Mouse (Mus musculus): ENCODE measurements at regions not wholly inside any gene's neighbourhood (a gene's known extent, or its start where the extent isn't known, plus 50 kb on each side); places are given as distances from the start of the nearest gene placed in this dataset.
A peak's percentile ranks its signal among the peaks of the same experiment; 100 is the strongest.

GRCm38 (mm10) chr5:4625206-4625605 is 132.6 kb downstream of the Fzd1 start:
- Histone ChIP-seq H3K27me3 (ENCODE audit: control insufficient read depth, insufficient read depth, low read length) (no peaks in the 10 kb centered on the region), H3K4me2 (replicated peaks; ENCODE audit: low read depth, low read length) (no peak overlapping the region), H3K4me1 (ENCODE audit: control insufficient read depth, insufficient read depth, low read length) (peaks cover 24% of the 10 kb centered on the region), H3K4me3 (ENCODE audit: low read depth, low read length) (no peak overlapping the region), H3K9me3 (ENCODE audit: control insufficient read depth, low read depth, low read length) (no peaks in the 10 kb centered on the region), H3K9ac (replicated peaks; ENCODE audit: low read depth, low read length) (no peak overlapping the region), H3K36me3 (ENCODE audit: control insufficient read depth, insufficient read depth, low read length) (no peaks in the 10 kb centered on the region), H3K27ac (ENCODE audit: low read length) (no peak overlapping the region)
- WGBS: 84% methylated on average over 6 of the region's 6 CpGs
- ATAC-seq (ENCODE audit: insufficient number of reproducible peaks, insufficient read depth, low FRiP score, low read depth): no peak

GRCm38 (mm10) chr5:4623625-4624024 is 134.2 kb downstream of the Fzd1 start:
- Histone ChIP-seq H3K27me3 (ENCODE audit: control insufficient read depth, insufficient read depth, low read length) (no peaks in the 10 kb centered on the region), H3K4me3 (ENCODE audit: low read depth, low read length) (no peak overlapping the region), H3K9me3 (ENCODE audit: control insufficient read depth, low read depth, low read length) (no peaks in the 10 kb centered on the region), H3K36me3 (ENCODE audit: control insufficient read depth, insufficient read depth, low read length) (no peaks in the 10 kb centered on the region), H3K9ac (replicated peaks; ENCODE audit: low read depth, low read length) (no peak overlapping the region), H3K27ac (ENCODE audit: low read length) (no peak overlapping the region), H3K4me1 (ENCODE audit: control insufficient read depth, insufficient read depth, low read length) (peaks cover 24% of the 10 kb centered on the region), H3K4me2 (replicated peaks; ENCODE audit: low read depth, low read length) (no peak overlapping the region)
- 36% methylated on average over 4 of the region's 4 CpGs for WGBS
- ATAC-seq (ENCODE audit: insufficient number of reproducible peaks, insufficient read depth, low FRiP score, low read depth): no peak; the same call in 1 of the 2 replicates

- ATAC-seq (ENCODE audit: insufficient number of reproducible peaks, insufficient read depth, low FRiP score, low read depth): 0 out of 2 replicates have a peak, but pooled peaks have one; percentile 23
- peak overlapping the region; percentile 48; the same call in 1 of the 2 replicates for H3K27ac ChIP-seq (ENCODE audit: low read length)
- H3K27me3 ChIP-seq (ENCODE audit: control insufficient read depth, insufficient read depth, low read length): no peaks in the 10 kb centered on the region
- H3K4me2 ChIP-seq (replicated peaks; ENCODE audit: low read depth, low read length): no peak overlapping the region
- 41% methylated on average over 4 of the region's 4 CpGs for WGBS
- H3K36me3 ChIP-seq (ENCODE audit: control insufficient read depth, insufficient read depth, low read length): no peaks in the 10 kb centered on the region
- H3K4me1 ChIP-seq (ENCODE audit: control insufficient read depth, insufficient read depth, low read length): peaks cover 24% of the 10 kb centered on the region
- no peak overlapping the region for H3K4me3 ChIP-seq (ENCODE audit: low read depth, low read length)
- H3K9ac ChIP-seq (replicated peaks; ENCODE audit: low read depth, low read length): no peak overlapping the region
- no peaks in the 10 kb centered on the region for H3K9me3 ChIP-seq (ENCODE audit: control insufficient read depth, low read depth, low read length)
Observed at GRCm38 (mm10) chr5:4620513-4621210, 137.2 kb downstream of the Fzd1 start.

GRCm38 (mm10) chr5:4615233-4615632 is 142.6 kb downstream of the Fzd1 start:
- no peaks in the 10 kb centered on the region for H3K36me3 ChIP-seq (ENCODE audit: control insufficient read depth, insufficient read depth, low read length)
- no peaks in the 10 kb centered on the region for H3K4me1 ChIP-seq (ENCODE audit: control insufficient read depth, insufficient read depth, low read length)
- no peaks in the 10 kb centered on the region for H3K9me3 ChIP-seq (ENCODE audit: control insufficient read depth, low read depth, low read length)
- no peak overlapping the region for H3K9ac ChIP-seq (replicated peaks; ENCODE audit: low read depth, low read length)
- no peaks in the 10 kb centered on the region for H3K27me3 ChIP-seq (ENCODE audit: control insufficient read depth, insufficient read depth, low read length)
- 80% methylated on average over 2 of the region's 2 CpGs for WGBS
- ATAC-seq (ENCODE audit: insufficient number of reproducible peaks, insufficient read depth, low FRiP score, low read depth): no peak
- H3K4me2 ChIP-seq (replicated peaks; ENCODE audit: low read depth, low read length): no peak overlapping the region
- H3K27ac ChIP-seq (ENCODE audit: low read length): no peak overlapping the region
- no peak overlapping the region for H3K4me3 ChIP-seq (ENCODE audit: low read depth, low read length)

- H3K27me3 ChIP-seq (ENCODE audit: control insufficient read depth, insufficient read depth, low read length): no peaks in the 10 kb centered on the region
- 88% methylated on average over 3 of the region's 3 CpGs for WGBS
- ATAC-seq (ENCODE audit: insufficient number of reproducible peaks, insufficient read depth, low FRiP score, low read depth): no peak
Observed at GRCm38 (mm10) chr5:4597471-4597870, 160.4 kb downstream of the Fzd1 start.

GRCm38 (mm10) chr5:4595010-4595409 is 162.8 kb downstream of the Fzd1 start:
- no peak overlapping the region for H3K9ac ChIP-seq (replicated peaks; ENCODE audit: low read depth, low read length)
- no peaks in the 10 kb centered on the region for H3K36me3 ChIP-seq (ENCODE audit: control insufficient read depth, insufficient read depth, low read length)
- H3K27ac ChIP-seq (ENCODE audit: low read length): no peak overlapping the region
- no peak overlapping the region for H3K4me2 ChIP-seq (replicated peaks; ENCODE audit: low read depth, low read length)
- H3K27me3 ChIP-seq (ENCODE audit: control insufficient read depth, insufficient read depth, low read length): no peaks in the 10 kb centered on the region
- 47% methylated on average over 2 of the region's 2 CpGs for WGBS
- no peaks in the 10 kb centered on the region for H3K4me1 ChIP-seq (ENCODE audit: control insufficient read depth, insufficient read depth, low read length)
- H3K9me3 ChIP-seq (ENCODE audit: control insufficient read depth, low read depth, low read length): no peaks in the 10 kb centered on the region
- no peak for ATAC-seq (ENCODE audit: insufficient number of reproducible peaks, insufficient read depth, low FRiP score, low read depth)
- H3K4me3 ChIP-seq (ENCODE audit: low read depth, low read length): no peak overlapping the region

More at GRCm38 (mm10) chr5:4597471-4597870, 160.4 kb downstream of the Fzd1 start:
- Histone ChIP-seq H3K4me1 (ENCODE audit: control insufficient read depth, insufficient read depth, low read length) (no peaks in the 10 kb centered on the region), H3K36me3 (ENCODE audit: control insufficient read depth, insufficient read depth, low read length) (no peaks in the 10 kb centered on the region), H3K9me3 (ENCODE audit: control insufficient read depth, low read depth, low read length) (no peaks in the 10 kb centered on the region), H3K4me2 (replicated peaks; ENCODE audit: low read depth, low read length) (no peak overlapping the region), H3K4me3 (ENCODE audit: low read depth, low read length) (no peak overlapping the region), H3K9ac (replicated peaks; ENCODE audit: low read depth, low read length) (no peak overlapping the region), H3K27ac (ENCODE audit: low read length) (no peak overlapping the region)

- ATAC-seq (ENCODE audit: insufficient number of reproducible peaks, insufficient read depth, low FRiP score, low read depth): no peak
- no peak overlapping the region for H3K9ac ChIP-seq (replicated peaks; ENCODE audit: low read depth, low read length)
- 71% methylated on average over 2 of the region's 2 CpGs for WGBS
Observed at GRCm38 (mm10) chr5:4594562-4594961, 163.3 kb downstream of the Fzd1 start.

GRCm38 (mm10) chr5:4593638-4594381 is 164.0 kb downstream of the Fzd1 start:
- Histone ChIP-seq H3K9ac (replicated peaks; ENCODE audit: low read depth, low read length) (no peak overlapping the region), H3K9me3 (ENCODE audit: control insufficient read depth, low read depth, low read length) (no peaks in the 10 kb centered on the region), H3K27me3 (ENCODE audit: control insufficient read depth, insufficient read depth, low read length) (no peaks in the 10 kb centered on the region), H3K4me3 (ENCODE audit: low read depth, low read length) (no peak overlapping the region), H3K36me3 (ENCODE audit: control insufficient read depth, insufficient read depth, low read length) (no peaks in the 10 kb centered on the region), H3K4me2 (replicated peaks; ENCODE audit: low read depth, low read length) (no peak overlapping the region), H3K4me1 (ENCODE audit: control insufficient read depth, insufficient read depth, low read length) (no peaks in the 10 kb centered on the region), H3K27ac (ENCODE audit: low read length) (no peak overlapping the region)
- 74% methylated on average over 5 of the region's 5 CpGs for WGBS
- no peak for ATAC-seq (ENCODE audit: insufficient number of reproducible peaks, insufficient read depth, low FRiP score, low read depth)

More at GRCm38 (mm10) chr5:4594562-4594961, 163.3 kb downstream of the Fzd1 start:
- Histone ChIP-seq H3K4me1 (ENCODE audit: control insufficient read depth, insufficient read depth, low read length) (no peaks in the 10 kb centered on the region), H3K36me3 (ENCODE audit: control insufficient read depth, insufficient read depth, low read length) (no peaks in the 10 kb centered on the region), H3K4me2 (replicated peaks; ENCODE audit: low read depth, low read length) (no peak overlapping the region), H3K27me3 (ENCODE audit: control insufficient read depth, insufficient read depth, low read length) (no peaks in the 10 kb centered on the region), H3K27ac (ENCODE audit: low read length) (no peak overlapping the region), H3K9me3 (ENCODE audit: control insufficient read depth, low read depth, low read length) (no peaks in the 10 kb centered on the region), H3K4me3 (ENCODE audit: low read depth, low read length) (no peak overlapping the region)

Measured in stomach, embryonic 14.5 days (tissue).